Mouse (Mus musculus): ENCODE results near the gene Hist2h3b.
"Not testable (repeated sequence)": the region's sequence is repeated elsewhere in the genome, so short reads cannot be mapped to it uniquely, and the experiment has no call there.

- peak; percentile 59 for TF ChIP-seq CTCF (IDR thresholded peaks at IDR 0.05; ENCODE audit: borderline replicate concordance, insufficient read depth, low read length)
- TF ChIP-seq POLR2A (IDR thresholded peaks at IDR 0.05; ENCODE audit: low read depth, low read length), result not testable (repeated sequence)
Observed at GRCm38 (mm10) chr3:96287334-96287733, 18.9 kb downstream of the Hist2h3b start.

Data from embryonic fibroblast, embryonic 13.5 days (primary cell).